ENCODE assay signal across 8 mouse cellular contexts in the genomic region with DNA sequence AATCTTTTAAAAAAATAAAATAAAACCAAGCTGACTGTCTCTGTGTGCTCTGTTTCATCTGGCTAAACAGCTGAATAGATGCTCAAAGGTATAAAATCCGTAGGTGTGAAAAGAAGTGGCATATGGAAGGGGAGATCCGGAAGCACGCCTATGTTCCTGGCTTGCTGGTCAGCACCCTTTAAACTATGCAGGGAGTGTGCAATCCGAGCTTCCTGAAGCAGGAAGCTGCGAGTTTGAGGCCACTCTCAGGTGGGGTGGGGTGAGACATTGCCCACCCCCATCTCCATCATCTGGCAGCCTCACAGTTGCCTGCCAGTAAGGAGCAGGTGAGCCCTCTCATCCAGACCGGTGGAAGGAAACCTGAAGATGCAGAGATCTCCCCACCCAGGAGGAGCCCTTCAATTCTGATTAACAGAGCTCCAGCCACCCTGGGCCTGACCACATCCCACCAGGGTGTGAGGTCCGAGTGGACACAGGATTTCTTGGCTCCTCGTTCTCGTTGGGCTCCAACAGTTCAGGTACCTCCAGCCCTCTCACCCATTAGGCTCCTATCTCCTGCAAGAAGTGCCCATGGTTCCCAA. TPM values are rescaled to one million over a fixed set of nuclear protein-coding genes. Genes with fewer than 3 reads are reported as not detected.
DNase-seq lines count a peak whose midpoint lies in the region; ATAC-seq and TF ChIP-seq lines count a peak whose summit lies in the region.

A gene (plus strand): TSS at position 557 of the 581 bp plus-strand sequence.

- no peak for DNase-seq in left cerebral cortex, adult 2 months (ENCODE audit: extremely low spot score in 1 of 2, low spot score in 2 of 2)
- no peak for DNase-seq in left cerebral cortex, adult 18-20 months (ENCODE audit: low spot score in 2 of 2)
- DNase-seq in embryonic facial prominence, embryonic 10.5 days (ENCODE audit: low spot score): no peak
- no peak for DNase-seq in intestine, embryonic 14.5 days (ENCODE audit: low spot score)
- DNase-seq in midbrain, postnatal 0 days (ENCODE audit: low spot score): no peak
- DNase-seq in frontal cortex, postnatal 36 days (ENCODE audit: low spot score in 2 of 2): no peak
- no peak for DNase-seq in spleen, postnatal 4 days (ENCODE audit: low spot score in 2 of 2)
- no peak for DNase-seq in gastrocnemius, postnatal 14 days

- no peak for TF ChIP-seq CTCF in left cerebral cortex, adult 2 months (IDR thresholded peaks at IDR 0.05)
- TF ChIP-seq CTCF in midbrain, postnatal 0 days (IDR thresholded peaks at IDR 0.05): peak; percentile 17; the same call in 1 of the 2 replicates

- ATAC-seq in intestine, embryonic 14.5 days (replicated peaks; ENCODE audit: low FRiP score, low TSS enrichment, low read depth): peak; percentile 38; the same call in 1 of the 2 replicates
- ATAC-seq in midbrain, postnatal 0 days (ENCODE audit: low FRiP score): peak; percentile 55; the same call in 1 of the 2 replicates

- peak within 1 kb of the TSS; percentile 95 for H3K27ac ChIP-seq in left cerebral cortex, adult 2 months
- peak within 1 kb of the TSS; percentile 94 for H3K27ac ChIP-seq in embryonic facial prominence, embryonic 10.5 days (replicated peaks)
- H3K27ac ChIP-seq in intestine, embryonic 14.5 days (ENCODE audit: low read depth): peak within 1 kb of the TSS; percentile 94
- H3K27ac ChIP-seq in midbrain, postnatal 0 days (ENCODE audit: low read depth, low read length): peak within 1 kb of the TSS; percentile 97

- H3K4me3 ChIP-seq in left cerebral cortex, adult 2 months: peak within 1 kb of the TSS; percentile 51
- H3K4me3 ChIP-seq in embryonic facial prominence, embryonic 10.5 days: peak within 1 kb of the TSS; percentile 85
- peak within 1 kb of the TSS; percentile 68 for H3K4me3 ChIP-seq in intestine, embryonic 14.5 days (ENCODE audit: low read depth, low read length)
- H3K4me3 ChIP-seq in midbrain, postnatal 0 days (ENCODE audit: low read depth, low read length): peak within 1 kb of the TSS; percentile 42

- peak within 1 kb of the TSS; percentile 54 for H3K4me2 ChIP-seq in intestine, embryonic 14.5 days (ENCODE audit: low read length)
- peak within 1 kb of the TSS; percentile 90 for H3K4me2 ChIP-seq in midbrain, postnatal 0 days (ENCODE audit: low read depth, low read length, poor library complexity, severe bottlenecking)

- H3K36me3 ChIP-seq in embryonic facial prominence, embryonic 10.5 days (replicated peaks): peaks cover 28% of the 10 kb centered on the region
- peaks cover 10% of the 10 kb centered on the region for H3K36me3 ChIP-seq in intestine, embryonic 14.5 days (ENCODE audit: control insufficient read depth, insufficient read depth, low read length)
- no peaks in the 10 kb centered on the region for H3K36me3 ChIP-seq in midbrain, postnatal 0 days (ENCODE audit: insufficient read depth, low read length)

- 25% methylated on average over 9 of the region's 9 CpGs for WGBS in embryonic facial prominence, embryonic 10.5 days
- WGBS in intestine, embryonic 14.5 days: 24% methylated on average over 9 of the region's 9 CpGs
- 24% methylated on average over 9 of the region's 9 CpGs for WGBS in midbrain, postnatal 0 days

- H3K27me3 ChIP-seq in embryonic facial prominence, embryonic 10.5 days (replicated peaks; ENCODE audit: low read depth, poor library complexity, severe bottlenecking): no peaks in the 10 kb centered on the region
- no peaks in the 10 kb centered on the region for H3K27me3 ChIP-seq in intestine, embryonic 14.5 days (replicated peaks; ENCODE audit: control insufficient read depth, insufficient read depth, low read length)
- no peaks in the 10 kb centered on the region for H3K27me3 ChIP-seq in midbrain, postnatal 0 days (ENCODE audit: insufficient read depth, low read length)

- H3K9me3 ChIP-seq in embryonic facial prominence, embryonic 10.5 days: no peaks in the 10 kb centered on the region
- H3K9me3 ChIP-seq in intestine, embryonic 14.5 days (ENCODE audit: control insufficient read depth, low read length): no peaks in the 10 kb centered on the region
- H3K9me3 ChIP-seq in midbrain, postnatal 0 days (ENCODE audit: low read length): no peaks in the 10 kb centered on the region

- peaks cover 38% of the 10 kb centered on the region for H3K4me1 ChIP-seq in embryonic facial prominence, embryonic 10.5 days
- H3K4me1 ChIP-seq in intestine, embryonic 14.5 days (replicated peaks; ENCODE audit: control insufficient read depth, insufficient read depth, low read length): peaks cover 12% of the 10 kb centered on the region
- H3K4me1 ChIP-seq in midbrain, postnatal 0 days (ENCODE audit: insufficient read depth, low read length): no peaks in the 10 kb centered on the region

- peak within 1 kb of the TSS; percentile 70 for H3K9ac ChIP-seq in intestine, embryonic 14.5 days (ENCODE audit: low read length)
- H3K9ac ChIP-seq in midbrain, postnatal 0 days (replicated peaks; ENCODE audit: low read length, poor library complexity, severe bottlenecking): peak within 1 kb of the TSS; percentile 77

- intact Hi-C loops in left cerebral cortex, adult 2 months (cut with DNase I): no loop called here
- intact Hi-C loops in gastrocnemius, postnatal 14 days (cut with DNase I; ENCODE audit: low total_unique reads): no loop called here

RNA-seq across cellular contexts. Expression of the gene that starts here (rescaled TPM):
- under 1 TPM in 1 of 2 experiments, not detected in 1; 0.72 TPM for total RNA-seq in left cerebral cortex, adult 2 months (2021)
- total RNA-seq in left cerebral cortex, adult 18-20 months (2021): not detected
- polyA plus RNA-seq in embryonic facial prominence, embryonic 10.5 days (2016; fragmentation: Nextera tagmentation; extraction: Ambion mirVana): 49.8 and 53.1 TPM in 2 replicates
- 25.4 and 27.7 TPM in 2 replicates for polyA plus RNA-seq in intestine, embryonic 14.5 days (2014; fragmentation: Nextera tagmentation; extraction: Ambion mirVana)
- 1.6 and 4.1 TPM in 2 replicates for total RNA-seq in midbrain, postnatal 0 days (2014; rRNA removed)
- 1.4 and 2.1 TPM in 2 replicates for polyA plus RNA-seq in midbrain, postnatal 0 days (2015; fragmentation: Nextera tagmentation; extraction: Ambion mirVana)
- 1 to 10 TPM; 1.4 to 1.8 TPM for total RNA-seq in gastrocnemius, postnatal 14 days (2021)
